Mouse (Mus musculus): ENCODE results near the gene Prkch.

The Prkch gene

DNA sequence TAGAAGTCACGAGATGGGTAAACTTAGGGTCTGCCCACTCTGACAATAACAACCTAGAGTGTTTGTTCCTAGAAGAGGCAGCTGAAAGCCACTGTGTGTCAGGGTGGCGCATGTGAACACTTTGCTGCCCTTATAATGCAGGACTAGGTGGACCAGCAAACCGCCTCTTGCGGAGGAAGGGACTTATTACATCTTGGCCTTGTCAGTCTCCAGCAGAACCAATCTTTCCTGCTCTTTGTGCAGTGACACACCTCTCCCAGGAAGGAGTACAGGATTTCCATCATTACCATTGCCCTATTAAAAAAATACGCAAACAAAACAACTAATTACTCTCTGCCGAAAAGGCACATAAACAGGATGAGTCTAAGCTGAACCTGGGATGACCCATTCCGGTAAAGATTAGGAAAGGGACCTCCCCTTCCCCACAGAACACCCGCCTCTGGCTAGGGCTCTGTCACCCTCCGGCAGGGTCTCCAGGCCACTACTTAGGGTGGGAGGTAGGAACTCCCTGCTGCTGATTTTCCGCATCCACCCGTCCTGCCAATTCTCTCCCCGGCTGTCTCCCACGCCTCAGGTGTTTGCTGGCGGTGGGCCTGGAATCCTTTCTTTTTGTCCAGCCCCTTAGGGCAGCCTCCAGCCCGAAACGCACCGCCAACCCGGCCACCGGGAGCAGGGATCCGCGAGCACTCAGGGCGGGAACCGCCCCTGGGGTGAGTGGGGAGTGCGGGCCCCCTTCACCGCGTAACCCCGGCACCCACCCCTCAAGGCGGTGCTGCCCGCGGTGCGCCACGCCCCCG is 585 bp upstream of the Prkch start:
- DNase-seq, result no peak

DNA sequence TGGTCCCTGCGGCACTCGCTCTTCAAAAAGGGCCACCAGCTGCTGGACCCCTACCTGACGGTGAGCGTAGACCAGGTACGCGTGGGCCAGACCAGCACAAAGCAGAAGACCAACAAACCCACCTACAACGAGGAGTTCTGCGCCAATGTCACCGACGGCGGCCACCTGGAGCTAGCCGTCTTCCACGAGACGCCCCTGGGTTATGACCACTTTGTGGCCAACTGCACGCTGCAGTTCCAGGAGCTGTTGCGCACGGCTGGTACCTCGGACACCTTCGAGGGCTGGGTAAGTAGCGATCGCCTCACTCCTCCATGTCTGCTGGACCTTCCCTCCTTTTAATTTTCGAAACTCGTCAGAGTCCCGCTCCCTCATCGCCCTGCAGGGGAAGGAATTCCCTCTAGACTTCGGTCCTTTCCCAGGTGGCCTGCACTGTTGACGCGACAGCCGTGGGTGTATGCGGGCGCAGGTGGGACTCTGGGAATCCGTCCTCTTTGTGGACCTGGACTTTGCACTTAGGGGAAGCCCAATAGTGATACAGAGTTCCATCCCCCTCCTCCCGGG is 725 bp downstream of the Prkch start:
- peak; percentile 60 for DNase-seq

DNA sequence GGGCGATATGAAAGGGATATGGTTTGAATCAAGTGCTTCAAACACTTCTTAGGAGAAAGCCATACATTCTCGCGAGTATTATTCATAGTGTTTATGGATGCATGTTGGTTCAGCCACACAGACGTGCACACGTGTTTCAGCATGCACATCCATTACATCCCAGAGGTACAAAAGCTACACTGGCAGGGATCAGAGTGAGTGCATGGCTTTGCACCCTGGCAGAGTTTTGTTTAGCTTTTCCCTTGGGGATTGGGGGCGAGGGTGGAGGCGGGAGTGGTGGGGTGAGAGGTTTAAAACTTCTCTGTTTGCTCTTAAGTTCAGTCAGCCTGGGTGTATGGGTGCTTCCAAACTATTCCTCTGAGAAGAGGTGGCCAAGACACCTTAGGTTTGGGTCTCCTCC is 1.3 kb downstream of the Prkch start:
- no peak for DNase-seq

DNA sequence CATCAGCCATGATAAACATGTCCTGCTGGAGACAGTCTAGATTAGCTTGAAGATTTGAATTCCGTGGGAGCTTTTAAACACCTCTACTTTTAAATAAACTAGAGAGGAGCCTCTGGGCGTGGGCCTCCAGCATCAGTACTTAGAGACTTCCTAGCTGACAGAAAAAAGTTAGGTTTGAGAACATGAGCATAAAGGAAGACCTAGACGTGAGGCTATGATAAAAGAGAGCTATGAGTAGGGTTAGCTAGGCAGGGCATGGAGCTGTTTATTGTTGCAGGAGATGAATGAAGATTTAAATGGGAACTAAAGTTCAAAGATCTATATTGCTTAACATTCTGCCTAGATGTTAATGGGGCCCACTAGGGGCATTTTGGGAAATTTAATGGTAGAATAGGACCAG is 2.7 kb downstream of the Prkch start:
- no peak for DNase-seq

DNA sequence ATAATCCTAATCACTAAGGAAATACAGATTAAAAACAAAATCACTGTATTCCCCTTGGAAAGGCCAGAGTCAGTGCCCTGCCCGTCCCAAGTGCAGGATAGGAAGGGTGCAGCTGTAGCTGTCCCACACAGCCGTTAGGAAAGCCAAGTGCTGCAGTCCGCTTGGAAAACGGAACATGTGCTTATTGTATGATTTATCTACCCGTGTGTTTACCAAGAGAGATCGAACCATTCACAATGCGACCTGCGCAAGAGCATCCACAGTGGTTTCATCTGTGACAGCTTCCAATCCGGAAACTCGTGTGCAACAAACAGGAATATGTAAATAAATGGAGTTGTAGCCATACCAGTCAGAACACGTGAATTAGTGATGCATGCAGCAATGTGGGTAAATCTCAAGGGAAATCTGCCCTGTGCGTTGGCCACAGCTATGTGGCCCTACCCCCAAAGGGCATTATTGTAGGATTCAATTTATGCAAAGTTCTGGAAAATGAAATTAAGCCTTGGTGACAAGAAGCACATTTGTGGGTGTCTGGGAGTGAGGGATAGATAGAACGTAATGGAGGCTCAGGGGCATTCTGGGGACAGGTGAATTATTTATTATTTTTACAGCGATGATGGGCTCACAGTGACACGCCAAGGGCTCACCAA is 6.2 kb downstream of the Prkch start:
- DNase-seq, result no peak

DNA sequence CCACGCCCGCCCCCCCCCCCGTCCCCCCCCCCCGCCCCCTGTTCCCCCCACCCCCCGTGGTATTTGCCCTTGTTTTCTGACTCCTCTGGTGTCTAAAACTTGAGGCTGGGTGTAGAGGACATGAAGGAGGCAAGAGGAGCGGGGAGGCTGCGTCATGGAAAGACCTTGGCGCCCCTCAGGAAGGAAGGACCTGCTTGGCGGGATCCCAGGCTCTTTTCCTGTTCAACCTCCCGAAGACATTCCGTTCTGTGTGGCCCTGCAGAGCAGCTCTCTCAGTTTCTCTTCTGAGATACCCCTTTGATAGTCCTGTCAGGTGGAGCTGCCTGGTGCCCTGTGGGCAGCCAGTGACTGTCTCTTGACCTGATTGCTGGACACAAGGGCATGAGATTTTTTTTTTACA is 7.0 kb downstream of the Prkch start:
- no peak for DNase-seq

DNA sequence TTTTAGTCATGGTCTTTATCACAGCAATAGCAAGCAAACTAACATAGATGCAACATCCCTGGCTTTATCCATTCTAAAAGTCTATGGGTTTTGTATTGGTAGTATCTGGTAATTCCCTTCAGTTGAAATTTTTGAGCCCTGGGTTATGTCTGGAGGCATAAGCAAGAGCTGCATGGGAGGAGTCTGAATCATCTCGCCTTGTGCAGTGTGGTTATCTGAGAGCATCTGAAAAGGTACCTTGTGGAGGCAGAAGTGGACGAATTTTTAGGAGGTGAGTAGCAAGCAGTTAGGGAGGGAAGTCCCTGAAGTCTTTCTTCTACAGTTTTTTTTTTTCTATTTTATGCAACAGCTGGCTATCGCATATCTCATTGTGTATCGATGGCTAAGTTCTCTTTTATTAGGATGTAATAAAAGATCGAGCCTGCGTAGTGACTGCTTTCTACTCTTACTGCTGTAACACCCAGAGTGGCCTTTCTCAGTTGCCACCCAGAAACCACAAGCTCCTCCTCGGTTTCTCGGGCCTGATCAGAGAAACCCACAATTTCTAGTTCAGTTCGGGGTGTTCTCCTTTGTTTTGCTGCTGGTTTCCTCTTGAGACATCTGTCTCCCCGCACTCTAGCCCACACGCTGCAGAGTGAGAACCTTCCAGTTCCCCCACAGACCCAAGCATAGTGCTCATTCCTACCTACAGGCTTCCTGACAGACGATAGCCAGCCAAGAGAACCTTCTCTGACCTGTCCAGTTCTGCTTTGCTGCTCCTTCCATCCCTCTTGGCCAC is 8.6 kb downstream of the Prkch start:
- peak; percentile 61 for DNase-seq

DNA sequence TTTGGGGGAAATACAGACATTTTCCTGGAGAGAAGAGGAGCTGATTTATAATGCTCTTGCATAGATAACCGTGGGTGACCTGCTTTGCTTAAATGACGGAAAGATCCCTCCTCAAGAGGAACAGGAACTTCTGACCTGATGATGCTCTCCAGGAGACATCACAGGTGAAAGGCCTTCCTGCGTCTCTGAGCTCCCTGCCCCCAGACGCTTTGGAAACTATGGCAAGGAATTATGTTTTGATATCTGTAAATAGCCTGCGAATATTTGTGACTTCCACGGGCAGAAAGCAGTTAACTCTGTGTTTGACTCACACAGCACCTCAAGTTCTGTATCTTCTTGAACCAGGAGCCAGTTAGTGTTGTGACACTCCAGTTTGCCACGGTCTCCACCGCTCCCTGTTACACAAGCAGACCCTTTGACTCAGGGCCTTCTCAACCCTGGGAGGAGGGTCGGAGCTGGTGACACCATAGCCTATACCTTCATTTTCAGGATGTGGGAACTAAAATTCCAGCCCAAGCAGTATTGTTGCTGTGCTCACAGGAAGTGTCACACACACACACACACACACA is 9.7 kb downstream of the Prkch start:
- no peak for DNase-seq

DNA sequence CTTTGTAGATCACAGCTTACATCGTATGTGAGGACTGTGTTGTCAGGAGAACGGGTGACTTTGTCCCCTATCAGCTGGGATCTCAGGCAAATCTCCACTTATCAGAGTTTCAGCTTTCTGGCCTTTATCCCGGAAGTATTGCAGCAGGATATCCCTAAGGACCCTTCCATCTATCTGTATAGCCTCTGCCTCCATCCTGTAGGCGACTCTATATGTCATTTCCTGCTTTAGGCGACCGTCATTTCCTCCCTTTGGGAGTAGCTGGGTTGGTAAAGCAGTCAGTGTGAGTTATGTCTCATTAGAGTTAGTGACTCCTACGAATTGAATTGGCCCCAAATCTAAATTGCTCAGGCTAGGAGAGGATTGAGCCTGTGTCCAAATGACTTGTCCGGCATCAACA is 10.6 kb downstream of the Prkch start:
- DNase-seq, result no peak

DNA sequence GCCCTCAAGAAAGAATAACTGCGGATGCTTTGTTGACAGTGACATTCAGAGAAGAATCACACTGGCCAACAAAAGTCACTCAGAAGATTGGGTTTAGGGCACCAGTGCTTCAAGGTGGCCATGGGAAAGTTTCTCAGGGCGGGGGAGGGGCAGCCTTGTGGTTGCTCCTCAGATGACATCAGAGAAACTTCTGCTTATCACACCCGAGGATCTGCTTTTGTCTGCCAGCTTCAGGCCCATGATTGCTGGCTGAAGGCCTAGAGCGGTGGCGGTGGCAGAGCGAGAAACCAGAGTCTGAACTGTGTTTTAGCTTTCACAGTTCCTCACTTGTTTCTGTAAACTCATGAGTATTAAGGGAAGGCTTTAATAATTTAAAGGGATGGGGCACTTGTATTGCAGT is 13.6 kb downstream of the Prkch start:
- DNase-seq, result peak; percentile 89

DNA sequence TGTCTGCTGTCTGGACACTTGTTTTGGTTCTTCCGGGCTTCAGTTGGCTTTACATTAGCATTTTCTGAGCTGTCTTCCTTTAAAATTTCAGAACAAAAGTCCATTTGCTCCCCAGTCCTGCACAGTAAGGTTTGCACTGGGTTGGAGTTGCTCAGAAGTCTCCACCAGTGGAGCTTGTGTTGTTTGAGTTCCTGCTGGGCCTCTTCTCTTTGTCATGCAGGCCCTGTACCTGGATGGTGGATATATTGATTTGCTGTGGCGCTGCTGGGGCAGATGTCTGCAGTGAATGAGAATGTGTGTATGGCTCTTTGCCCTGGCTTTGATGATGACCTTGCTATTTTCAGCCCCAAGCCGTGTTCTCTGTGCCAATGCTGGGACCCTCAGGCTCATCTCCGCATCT is 15.9 kb downstream of the Prkch start:
- no peak for DNase-seq

DNA sequence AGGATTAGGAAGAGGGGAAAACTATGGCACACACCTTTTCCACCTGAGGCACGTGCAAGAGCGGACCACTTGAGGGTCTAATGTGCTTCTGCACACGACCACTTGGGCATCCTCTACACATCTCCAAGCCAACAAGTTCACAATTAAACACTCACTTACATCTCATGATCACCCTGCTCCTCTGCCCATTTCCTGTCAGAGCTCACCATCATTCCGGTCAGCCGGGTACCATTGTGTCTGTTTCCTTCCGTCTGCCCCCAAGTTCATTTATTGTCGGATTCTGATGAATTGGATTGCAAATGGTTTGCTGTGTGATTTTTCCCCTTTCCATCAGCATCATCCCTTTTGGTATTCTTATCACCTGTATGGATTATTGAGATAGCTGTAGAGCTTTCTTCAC is 18.4 kb downstream of the Prkch start:
- DNase-seq, result no peak

DNA sequence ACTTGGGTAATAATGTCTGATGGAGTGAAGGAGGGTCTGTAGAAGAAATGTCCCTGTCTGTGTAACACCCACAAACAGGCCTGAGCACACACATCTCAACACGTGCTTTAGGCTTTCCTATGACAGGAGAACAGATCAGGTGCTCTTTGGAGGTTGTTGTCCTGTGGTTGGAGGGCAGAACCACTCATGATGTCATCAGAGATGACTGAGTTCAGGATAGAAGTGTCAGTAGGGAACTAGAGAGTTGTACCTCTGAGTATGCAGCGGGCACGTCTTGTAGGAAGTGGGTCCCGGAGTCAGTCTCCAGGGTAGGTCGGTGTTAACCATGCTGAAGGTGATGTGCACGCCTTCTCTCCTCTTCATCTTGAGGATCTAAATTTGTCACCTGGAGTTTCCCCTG is 19.1 kb downstream of the Prkch start:
- peak; percentile 31 for DNase-seq

DNA sequence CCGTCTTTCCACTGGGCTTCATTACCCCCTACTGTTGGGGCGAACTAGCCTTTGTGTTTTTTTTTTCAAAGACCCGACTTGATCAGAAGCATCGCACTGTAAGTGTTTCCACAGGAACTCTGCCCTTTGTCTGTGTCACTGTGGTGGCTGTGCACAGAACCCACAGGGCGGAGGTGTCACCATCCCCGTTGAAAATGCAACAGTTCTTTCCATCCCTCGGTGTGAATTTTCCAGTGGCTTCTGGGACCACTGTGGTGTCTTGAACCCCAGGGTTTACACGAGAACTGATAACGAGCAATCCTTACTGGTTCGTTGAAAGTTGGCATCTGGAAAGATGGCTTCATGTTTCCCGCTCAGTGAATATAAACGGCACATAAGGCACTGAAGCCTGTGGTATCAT is 20.2 kb downstream of the Prkch start:
- peak; percentile 64 for DNase-seq

DNA sequence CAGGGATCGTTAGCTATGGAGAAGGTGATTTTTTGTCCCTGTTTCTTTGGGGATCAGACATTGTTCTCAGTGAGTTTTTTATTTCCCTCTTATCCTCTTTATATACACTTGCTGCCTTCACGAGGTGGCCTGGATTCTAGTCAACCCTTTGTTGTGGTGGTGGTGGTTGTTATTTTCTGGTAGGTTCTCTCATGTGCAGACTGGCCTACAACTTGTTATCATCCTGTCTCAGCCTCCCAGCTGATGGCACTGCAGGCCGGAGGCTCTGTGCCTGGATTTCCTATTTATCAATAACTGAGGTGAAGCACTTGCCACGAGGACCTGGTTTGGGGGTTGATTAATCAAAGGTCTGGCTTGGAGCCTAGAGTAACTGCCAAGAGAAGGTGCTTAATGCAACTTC is 20.6 kb downstream of the Prkch start:
- DNase-seq, result peak; percentile 30

DNA sequence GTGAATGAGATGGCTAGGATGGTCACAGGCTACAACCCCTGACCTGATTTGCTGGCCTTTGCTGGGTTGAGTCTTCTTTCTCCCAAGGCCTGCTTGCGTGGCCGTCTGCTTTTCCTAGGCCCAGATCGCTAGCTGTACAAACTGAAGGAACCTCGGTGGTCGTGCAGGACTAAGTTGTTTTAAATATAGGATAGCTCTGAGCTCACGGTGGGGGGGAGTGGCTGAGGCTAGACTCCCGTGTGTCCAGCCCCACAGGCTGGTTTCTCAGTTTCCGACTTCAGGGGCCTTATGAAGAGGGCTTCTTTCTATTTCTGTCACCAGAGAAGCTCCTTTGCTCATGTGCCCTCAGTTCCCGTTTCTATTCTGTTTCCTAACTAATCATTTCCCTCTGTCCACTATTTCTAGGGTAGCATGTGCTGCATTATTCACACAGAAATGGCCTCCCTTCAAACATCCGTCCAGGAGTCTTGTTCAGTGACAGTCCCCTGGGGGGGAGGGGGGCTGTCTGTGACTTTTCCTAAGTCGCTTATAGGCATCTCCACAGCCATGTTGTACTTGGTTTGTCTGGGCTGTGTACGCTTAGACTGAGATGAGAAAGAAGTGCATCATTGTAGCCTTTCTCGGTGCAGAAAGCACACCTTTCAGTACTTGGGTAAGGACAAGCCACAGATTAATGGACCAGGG is 22.9 kb downstream of the Prkch start:
- peak; percentile 29 for DNase-seq

DNA sequence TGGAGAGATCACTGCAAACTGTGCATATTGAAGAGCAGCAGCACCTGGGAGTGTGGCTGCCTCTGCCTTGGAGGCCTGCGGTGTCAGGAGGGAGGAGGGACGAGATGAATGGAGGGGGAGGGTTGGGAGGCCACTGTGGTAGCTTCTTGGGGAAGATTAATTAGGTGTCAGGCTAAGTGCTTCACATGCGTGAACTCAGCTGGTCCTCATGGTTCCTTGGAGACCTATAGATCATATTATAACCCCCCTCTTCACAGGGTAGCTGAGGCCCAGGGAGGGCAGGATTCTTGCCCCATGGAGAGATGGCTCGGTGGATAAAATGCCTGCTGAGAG is 23.4 kb downstream of the Prkch start:
- DNase-seq, result peak; percentile 52

DNA sequence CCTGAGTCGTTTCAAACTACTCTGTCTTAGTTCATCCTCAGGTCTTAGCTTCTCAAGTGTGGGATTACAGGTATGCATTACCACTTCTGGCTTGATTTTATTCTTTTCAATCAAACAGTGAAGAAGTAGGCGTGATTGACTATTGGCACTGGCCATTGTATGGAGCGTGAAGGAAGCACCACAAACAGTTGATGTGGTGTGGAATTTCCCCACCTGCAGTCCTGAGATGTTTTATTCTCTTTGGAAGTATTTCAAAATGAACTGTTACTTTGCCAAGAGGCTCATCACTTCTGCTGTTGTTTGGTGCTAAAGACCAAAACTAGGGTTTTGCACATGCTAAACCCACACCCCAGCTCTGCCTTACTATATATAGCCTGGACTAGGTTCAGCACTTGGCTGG is 24.7 kb downstream of the Prkch start:
- no peak for DNase-seq

DNA sequence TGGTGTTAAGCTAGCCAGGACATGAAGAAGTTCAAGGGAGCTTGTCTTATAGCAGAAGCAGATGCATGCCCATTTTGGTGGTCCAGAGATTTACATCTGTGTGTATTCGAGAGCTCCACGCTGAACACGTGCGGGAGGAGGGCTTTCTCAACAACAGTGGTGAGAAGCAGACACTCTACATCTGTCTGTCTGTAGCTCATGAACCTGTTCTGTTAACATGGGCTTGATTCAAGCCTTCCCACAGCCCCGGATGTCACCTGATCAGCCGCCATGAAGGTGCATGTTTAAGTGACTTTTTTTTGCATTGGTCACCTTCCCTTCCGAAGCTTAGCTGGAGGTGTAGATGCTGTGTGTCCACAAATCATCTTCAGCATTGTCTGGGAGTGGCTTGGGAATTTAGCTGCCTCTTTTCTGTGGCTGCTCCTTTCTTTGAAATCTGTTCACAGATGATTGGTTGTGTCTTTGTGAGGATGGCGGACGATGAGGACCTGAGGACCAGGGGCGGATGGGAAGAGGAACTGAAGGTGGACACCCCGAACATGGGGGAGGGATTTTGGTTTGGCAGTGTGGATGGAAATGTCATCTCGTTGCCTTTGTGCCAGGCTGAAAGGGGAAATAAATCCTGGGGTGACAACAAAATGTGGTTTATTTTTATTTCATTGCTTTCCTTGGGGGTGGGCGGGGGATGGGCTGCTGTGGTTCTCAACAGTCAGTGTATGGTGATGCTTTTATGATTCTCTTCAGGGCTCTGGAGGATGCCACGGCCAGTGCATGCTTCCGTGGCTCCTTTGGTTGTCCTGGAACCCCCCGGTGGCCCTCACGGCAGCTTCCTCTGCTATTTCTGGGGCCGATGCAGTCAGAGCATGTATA is 25.3 kb downstream of the Prkch start:
- DNase-seq, result peak; percentile 45

DNA sequence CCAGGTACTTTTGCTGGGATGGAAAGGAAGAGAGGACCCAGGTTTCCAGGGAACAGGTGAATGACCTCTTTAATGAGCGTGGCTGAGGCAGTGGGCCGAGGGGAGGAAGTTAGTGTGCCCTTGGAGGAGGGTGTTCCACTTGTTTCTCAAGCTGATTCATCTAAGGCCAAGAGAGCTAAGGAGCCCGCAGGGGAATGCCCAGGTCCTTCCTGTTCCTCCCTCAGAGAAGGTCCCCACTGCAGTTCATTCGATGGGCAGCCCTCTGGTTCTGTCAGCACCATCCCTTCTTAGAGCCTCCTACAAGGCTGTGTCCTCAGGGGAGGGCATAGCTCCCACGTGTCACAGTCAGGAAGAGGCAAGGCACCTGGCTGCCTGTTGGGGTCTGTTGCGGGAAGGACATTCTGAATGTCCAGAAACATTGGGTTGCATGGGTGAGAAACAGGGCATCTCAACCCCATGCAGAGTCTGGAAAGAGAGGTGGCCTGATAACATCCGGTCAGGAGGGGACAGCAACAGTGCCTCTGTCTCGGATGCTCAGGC is 26.3 kb downstream of the Prkch start:
- DNase-seq, result no peak

DNA sequence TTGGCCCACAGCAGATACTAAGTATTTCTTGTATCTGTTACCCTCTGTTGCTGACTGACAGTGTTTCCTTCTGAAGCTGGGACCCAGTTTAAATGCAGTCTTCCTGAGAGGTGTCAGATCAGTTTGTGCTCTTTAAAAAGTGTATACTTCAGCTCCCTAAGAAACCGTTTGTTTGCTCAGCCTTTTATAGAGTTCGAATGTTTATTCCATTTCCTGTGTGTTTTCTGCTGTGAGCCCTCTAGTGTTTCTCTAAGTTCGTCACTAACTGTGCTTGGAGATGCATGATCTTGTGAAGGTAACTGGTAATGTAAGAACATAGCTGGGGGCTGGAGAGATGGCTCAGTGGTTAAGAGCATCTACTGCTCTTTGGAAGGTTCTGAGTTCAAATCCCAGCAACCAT is 27.1 kb downstream of the Prkch start:
- DNase-seq, result no peak

DNA sequence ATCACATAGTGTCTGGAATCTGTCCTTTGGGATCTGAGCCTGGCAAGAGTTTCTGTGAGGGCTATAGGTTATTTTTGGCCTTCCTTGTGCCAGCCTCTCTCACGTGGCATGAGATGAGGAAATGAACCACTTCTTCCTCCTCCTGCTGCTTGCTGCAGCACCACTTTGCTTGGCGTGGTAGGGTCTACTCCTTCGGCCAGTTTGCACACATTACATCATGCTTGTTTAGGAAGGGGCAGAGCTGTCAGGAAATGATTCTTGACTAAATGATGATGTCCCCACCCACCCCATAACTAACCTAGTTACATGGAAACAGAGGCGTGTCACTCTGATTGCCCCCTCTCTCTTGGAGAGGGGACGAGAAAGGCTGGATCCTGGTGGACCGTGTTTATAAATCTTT is 28.6 kb downstream of the Prkch start:
- no peak for DNase-seq

Data from thymus, postnatal 4 days (tissue).